In the genomic region with DNA sequence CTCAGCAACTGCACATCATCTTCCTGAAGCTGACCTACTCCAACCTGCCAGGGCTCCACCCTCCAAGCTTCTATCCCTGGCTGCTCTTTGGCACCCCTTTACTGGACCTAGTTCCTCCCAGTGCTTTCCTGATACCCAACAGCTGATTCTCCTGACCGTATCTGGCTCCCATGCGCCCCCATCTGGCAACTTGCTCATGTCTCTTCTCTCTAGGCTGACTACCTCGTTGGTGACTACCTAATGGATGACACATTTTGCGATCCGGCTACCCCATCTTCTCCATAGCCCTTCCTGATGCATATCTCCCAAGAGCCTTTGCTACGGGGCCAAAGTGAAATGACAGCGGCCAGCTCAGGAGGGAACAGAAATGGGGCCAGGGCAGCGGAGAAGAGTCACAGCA, we compare ENCODE assay signal across 9 mouse cellular contexts. TPM values are rescaled to one million over a fixed set of nuclear protein-coding genes. Genes with fewer than 3 reads are reported as not detected.
DNase-seq lines count a peak whose midpoint lies in the region; ATAC-seq and TF ChIP-seq lines count a peak whose summit lies in the region.
"Had no signal": no experiment of that assay in that cellular context is flagged by ENCODE, and none has a peak within 500 bp of the region (broad histone marks: within the 10 kb centered on the region; RNA-seq: fewer than 3 reads in every experiment).

No protein-coding gene starts in this region.

- H3K27me3 ChIP-seq in heart, postnatal 0 days (ENCODE audit: control insufficient read depth, insufficient read depth, low read length): no peaks in the 10 kb centered on the region
- H3K27me3 ChIP-seq in liver, postnatal 0 days (ENCODE audit: insufficient read depth, low read length): no peaks in the 10 kb centered on the region
- H3K27me3 ChIP-seq in stomach, postnatal 0 days (ENCODE audit: control insufficient read depth, insufficient read depth, low read length): no peaks in the 10 kb centered on the region
- H3K27me3 ChIP-seq: limb, embryonic 13.5 days had no signal

- H3K9me3 ChIP-seq in heart, postnatal 0 days (replicated peaks; ENCODE audit: control insufficient read depth, low read length): no peaks in the 10 kb centered on the region
- no peaks in the 10 kb centered on the region for H3K9me3 ChIP-seq in liver, postnatal 0 days (ENCODE audit: low read length)
- no peaks in the 10 kb centered on the region for H3K9me3 ChIP-seq in stomach, postnatal 0 days (ENCODE audit: control insufficient read depth, low read length)
- H3K9me3 ChIP-seq: limb, embryonic 13.5 days had no signal

- DNase-seq in cerebellum, adult 9-10 months: no peak
- no peak for DNase-seq in lung, adult 2 months
- no peak for DNase-seq in lung, postnatal 25 days (ENCODE audit: low spot score)
- peak; percentile 62 for DNase-seq in adrenal gland, postnatal 36 days
- peak; percentile 24 for DNase-seq in heart, postnatal 0 days (ENCODE audit: low spot score)
- DNase-seq in liver, postnatal 0 days: peak; percentile 43
- peak; percentile 49 for DNase-seq in stomach, postnatal 0 days (ENCODE audit: low spot score)

- H3K4me2 ChIP-seq in heart, postnatal 0 days (ENCODE audit: low read depth, low read length): no peak overlapping the region
- no peak overlapping the region for H3K4me2 ChIP-seq in liver, postnatal 0 days (ENCODE audit: low read depth, low read length)
- H3K4me2 ChIP-seq in stomach, postnatal 0 days (replicated peaks; ENCODE audit: low read depth): no peak overlapping the region
- H3K4me2 ChIP-seq: limb, embryonic 13.5 days had no signal

- no peak for TF ChIP-seq EP300 in heart, postnatal 0 days (IDR thresholded peaks at IDR 0.05; ENCODE audit: low read depth)
- TF ChIP-seq EP300 in liver, postnatal 0 days (IDR thresholded peaks at IDR 0.05; ENCODE audit: low read depth): no peak
- TF ChIP-seq EP300 in stomach, postnatal 0 days (optimal IDR thresholded peaks at IDR 0.05): no peak

- TF ChIP-seq CTCF in lung, adult 2 months (IDR thresholded peaks at IDR 0.05; ENCODE audit: insufficient read depth, low read length): peak; percentile 51; the same call in 1 of the 2 replicates
- peak; percentile 45 for TF ChIP-seq CTCF in heart, postnatal 0 days (IDR thresholded peaks at IDR 0.05; ENCODE audit: low read depth)
- peak; percentile 53 for TF ChIP-seq CTCF in liver, postnatal 0 days (IDR thresholded peaks at IDR 0.05; ENCODE audit: low read depth)
- TF ChIP-seq CTCF in stomach, postnatal 0 days (IDR thresholded peaks at IDR 0.05; ENCODE audit: low read depth): peak; percentile 67

- no peak for TF ChIP-seq POLR2A in lung, adult 2 months (IDR thresholded peaks at IDR 0.05; ENCODE audit: borderline replicate concordance, extremely low read depth, low read depth, low read length)

- H3K4me1 ChIP-seq in lung, adult 2 months (ENCODE audit: control insufficient read depth, insufficient read depth, low read length): no peaks in the 10 kb centered on the region
- no peaks in the 10 kb centered on the region for H3K4me1 ChIP-seq in heart, postnatal 0 days (ENCODE audit: control insufficient read depth, insufficient read depth)
- H3K4me1 ChIP-seq in liver, postnatal 0 days (ENCODE audit: insufficient read depth): no peaks in the 10 kb centered on the region
- no peaks in the 10 kb centered on the region for H3K4me1 ChIP-seq in stomach, postnatal 0 days (replicated peaks; ENCODE audit: control insufficient read depth, insufficient read depth)
- H3K4me1 ChIP-seq: limb, embryonic 13.5 days had no signal

- H3K4me3 ChIP-seq in lung, adult 2 months (replicated peaks; ENCODE audit: extremely low read depth, low read depth, low read length): no peak overlapping the region
- no peak overlapping the region for H3K4me3 ChIP-seq in heart, postnatal 0 days (ENCODE audit: low read depth, low read length)
- H3K4me3 ChIP-seq in liver, postnatal 0 days (ENCODE audit: low read depth, low read length): no peak overlapping the region
- H3K4me3 ChIP-seq in stomach, postnatal 0 days (ENCODE audit: low read depth, low read length): no peak overlapping the region
- H3K4me3 ChIP-seq: limb, embryonic 13.5 days had no signal

- WGBS in lung, adult 2 months: 73% methylated on average over 8 of the region's 8 CpGs
- 83% methylated on average over 8 of the region's 8 CpGs for WGBS in heart, postnatal 0 days
- 82% methylated on average over 8 of the region's 8 CpGs for WGBS in liver, postnatal 0 days (ENCODE audit: insufficient replicate concordance)
- 79% methylated on average over 8 of the region's 8 CpGs for WGBS in stomach, postnatal 0 days

- 0 out of 2 replicates have a peak, but pooled peaks have one; percentile 9 for ATAC-seq in cerebellum, adult (ENCODE audit: insufficient number of reproducible peaks, low FRiP score, low TSS enrichment)
- ATAC-seq in heart, postnatal 0 days (ENCODE audit: insufficient read depth, low read depth): no peak
- no peak for ATAC-seq in liver, postnatal 0 days
- no peak for ATAC-seq in stomach, postnatal 0 days (ENCODE audit: low FRiP score, low TSS enrichment)

- peaks cover 86% of the 10 kb centered on the region for H3K36me3 ChIP-seq in heart, postnatal 0 days (replicated peaks; ENCODE audit: control insufficient read depth, insufficient read depth, low read length)
- H3K36me3 ChIP-seq in liver, postnatal 0 days (replicated peaks; ENCODE audit: insufficient read depth, low read length): peaks cover 57% of the 10 kb centered on the region
- H3K36me3 ChIP-seq in stomach, postnatal 0 days (ENCODE audit: control insufficient read depth, insufficient read depth, low read length): peaks cover 48% of the 10 kb centered on the region

- no peak overlapping the region for H3K9ac ChIP-seq in heart, postnatal 0 days (replicated peaks; ENCODE audit: low read depth, low read length)
- no peak overlapping the region for H3K9ac ChIP-seq in liver, postnatal 0 days (replicated peaks)
- no peak overlapping the region for H3K9ac ChIP-seq in stomach, postnatal 0 days (ENCODE audit: low read length)
- H3K9ac ChIP-seq: limb, embryonic 13.5 days had no signal

- no peak overlapping the region for H3K27ac ChIP-seq in heart, postnatal 0 days (ENCODE audit: low read depth)
- no peak overlapping the region for H3K27ac ChIP-seq in liver, postnatal 0 days (ENCODE audit: low read depth)
- H3K27ac ChIP-seq in stomach, postnatal 0 days (replicated peaks): no peak overlapping the region
- H3K27ac ChIP-seq: limb, embryonic 13.5 days had no signal

RNA-seq across cellular contexts. Expression of a gene that starts 22.3 kb away (rescaled TPM):
- 134 and 151 TPM in 2 replicates for polyA plus RNA-seq in lung, adult 2 months (2012; rRNA removed)
- 100 to 1,000 TPM; 134 to 198 TPM for total RNA-seq in adrenal gland, postnatal 36 days (2021)
- total RNA-seq in heart, postnatal 0 days (2014; rRNA removed; ENCODE audit: low replicate concordance): 111 and 127 TPM in 2 replicates
- 78.8 and 80.1 TPM in 2 replicates for polyA plus RNA-seq in heart, postnatal 0 days (2015; fragmentation: Nextera tagmentation; extraction: Ambion mirVana)
- polyA plus RNA-seq in liver, postnatal 0 days (2015; fragmentation: Nextera tagmentation; extraction: Ambion mirVana): 80.6 and 87.0 TPM in 2 replicates
- 181 and 183 TPM in 2 replicates for polyA plus RNA-seq in stomach, postnatal 0 days (2015; fragmentation: Nextera tagmentation; extraction: Ambion mirVana)

Comparison
In these comparisons a context has a peak if more than half of its experiments do, and no peak if none do; other contexts are left out.
1. DNase-seq: peak in adrenal gland, postnatal 36 days (2 of 2), heart, postnatal 0 days (single experiment), liver, postnatal 0 days (single experiment) and stomach, postnatal 0 days (single experiment); none in cerebellum, adult 9-10 months (single experiment), lung, adult 2 months (single experiment) and lung, postnatal 25 days (single experiment).
2. Peak in every context shown above with its lines, with median percentiles within 50 percentile points of each other: CTCF ChIP-seq.